Mouse (Mus musculus) T-cell, adult 2 months (primary cell): ENCODE measurements around the gene Nid2.

Experiments
- DNase-seq: peaks from one replicate; pipeline ENCODE4 v3.0.0; 2022; ENCODE audit warnings: low spot score

The Nid2 gene

GRCm38 (mm10) chr14:19785797-19786588 lies 34.9 kb downstream of the Nid2 start:
- no peak for DNase-seq

GRCm38 (mm10) chr14:19788443-19788842 lies 37.4 kb downstream of the Nid2 start:
- no peak for DNase-seq

DNA sequence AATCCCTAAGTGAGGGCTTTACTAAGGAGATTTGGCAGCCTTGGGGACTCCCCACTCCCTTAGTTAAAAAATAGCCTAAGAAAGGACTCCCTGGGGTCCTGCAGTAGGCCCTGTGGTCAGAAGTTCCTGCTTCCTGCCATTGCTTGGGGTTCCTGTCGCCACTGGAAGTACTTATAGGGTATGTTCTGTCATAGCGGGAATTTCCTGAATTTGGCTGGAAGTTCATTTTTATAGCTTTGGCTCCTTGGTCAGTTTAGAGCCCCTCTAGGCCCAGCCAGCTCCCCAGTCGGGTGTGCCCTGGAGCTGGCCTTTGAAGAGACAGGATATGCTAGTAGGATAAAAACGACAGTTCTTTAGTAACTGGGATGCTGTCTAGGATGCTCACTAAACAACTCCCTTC lies 43.8 kb downstream of the Nid2 start:
- no peak for DNase-seq

GRCm38 (mm10) chr14:19796541-19797304 lies 45.7 kb downstream of the Nid2 start:
- DNase-seq, result no peak

- no peak for DNase-seq
Measured at GRCm38 (mm10) chr14:19800485-19800884, 49.4 kb downstream of the Nid2 start.

- no peak for DNase-seq
Measured at GRCm38 (mm10) chr14:19801474-19802215, 50.6 kb downstream of the Nid2 start.

DNA sequence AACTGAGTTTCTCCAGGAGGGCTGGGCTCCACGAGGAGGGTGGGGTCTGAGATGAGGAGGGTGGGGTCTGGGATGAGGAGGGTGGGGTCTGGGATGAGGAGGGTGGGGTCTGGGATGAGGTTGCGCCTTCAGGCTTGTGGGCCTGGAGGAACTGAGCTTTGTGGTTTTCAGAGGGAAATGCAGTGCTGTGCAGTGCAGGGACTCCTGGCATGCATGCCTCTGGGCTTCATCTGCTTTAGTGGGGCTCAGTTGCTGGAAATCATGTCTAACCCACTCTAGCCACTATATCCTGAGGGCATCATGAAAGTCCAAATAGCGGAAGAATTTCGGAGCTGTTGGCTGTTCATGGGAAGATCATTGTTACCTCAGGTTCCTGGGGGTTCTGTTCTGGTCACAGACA lies 52.2 kb downstream of the Nid2 start:
- no peak for DNase-seq

- no peak for DNase-seq
Measured at GRCm38 (mm10) chr14:19803623-19804022, 52.6 kb downstream of the Nid2 start.

DNA sequence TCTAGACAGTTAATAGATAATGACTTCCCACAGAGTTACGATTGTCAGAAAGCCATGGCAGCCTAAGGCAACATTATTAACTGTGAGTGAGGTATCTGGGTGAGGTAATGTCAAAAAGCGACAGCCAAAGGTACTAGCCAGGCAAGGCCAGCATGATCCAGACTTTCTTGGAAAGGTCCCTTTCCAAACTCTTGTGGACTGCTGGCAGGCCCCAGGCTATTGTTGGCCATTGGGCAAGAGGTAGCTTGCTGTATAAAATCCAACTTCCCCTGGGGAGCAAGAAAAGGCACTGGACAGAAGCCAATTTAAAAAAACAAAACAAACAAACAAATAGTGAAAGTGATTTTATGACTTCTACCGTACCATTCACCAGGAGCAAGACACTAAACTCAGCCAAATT lies 56.3 kb downstream of the Nid2 start:
- DNase-seq, result no peak

DNA sequence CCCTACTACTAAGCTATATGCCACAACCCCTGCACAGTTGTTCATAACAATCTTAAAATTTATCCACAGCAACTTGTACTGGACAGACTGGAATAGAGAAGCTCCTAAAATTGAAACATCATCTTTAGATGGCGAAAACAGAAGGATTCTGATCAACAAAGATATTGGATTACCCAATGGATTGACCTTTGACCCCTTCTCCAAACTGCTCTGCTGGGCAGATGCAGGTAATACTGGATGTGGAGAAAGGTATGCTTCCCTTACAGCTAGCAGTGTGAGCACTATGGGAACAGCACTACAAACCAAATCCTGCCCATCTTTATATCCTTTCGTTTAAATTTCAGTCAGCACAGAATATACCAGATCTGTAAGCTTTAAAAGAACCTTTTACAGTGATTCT lies 56.8 kb downstream of the Nid2 start:
- no peak for DNase-seq

DNA sequence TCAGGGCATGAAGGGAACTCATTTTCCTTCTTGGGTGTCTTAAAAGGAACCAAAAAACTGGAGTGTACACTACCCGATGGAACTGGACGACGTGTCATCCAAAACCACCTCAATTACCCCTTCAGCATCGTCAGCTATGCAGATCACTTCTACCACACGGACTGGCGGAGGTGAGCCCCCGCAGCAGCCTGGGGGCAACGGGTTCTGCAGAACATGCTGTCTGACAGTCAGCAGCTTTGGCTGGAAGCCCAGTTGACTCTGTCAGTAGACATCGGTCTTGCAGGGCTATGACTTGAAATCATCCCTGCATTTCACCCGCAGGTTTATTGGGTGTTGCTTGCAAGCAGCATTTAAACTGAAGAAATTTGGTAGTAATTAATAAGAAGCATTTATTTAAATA lies 58.9 kb downstream of the Nid2 start:
- DNase-seq, result no peak

DNA sequence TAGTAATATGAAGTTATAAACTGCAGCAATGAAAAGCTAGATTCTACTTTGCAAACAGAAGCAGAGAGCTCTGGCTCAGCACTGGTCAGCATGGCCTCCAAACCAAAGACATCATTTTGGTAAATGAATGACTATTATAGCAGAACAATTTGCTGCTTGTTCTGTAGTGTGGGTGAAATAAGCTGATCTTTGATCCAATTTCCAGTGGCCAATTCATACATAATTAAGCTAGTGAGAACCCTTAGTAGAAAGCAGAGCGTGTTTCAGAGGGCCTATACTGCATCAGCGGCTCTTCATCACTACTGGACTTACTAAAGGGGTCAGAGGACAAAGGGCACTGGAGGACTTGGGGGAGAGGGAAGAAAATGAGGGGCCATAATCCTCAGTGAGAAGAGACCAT lies 62.0 kb downstream of the Nid2 start:
- DNase-seq, result no peak

- DNase-seq, result peak; percentile 62
Measured at GRCm38 (mm10) chr14:19817949-19818348, 66.9 kb downstream of the Nid2 start.

- DNase-seq, result no peak
Measured at GRCm38 (mm10) chr14:19821686-19822085, 70.6 kb downstream of the Nid2 start.

GRCm38 (mm10) chr14:19823321-19824142 lies 72.5 kb downstream of the Nid2 start, which contains the start of gene Rtraf:
Rtraf (minus strand) TSS chr14:19823824.
- DNase-seq, result peak; percentile 91

- DNase-seq, result no peak
Measured at GRCm38 (mm10) chr14:19825481-19825880, 74.4 kb downstream of the Nid2 start.

GRCm38 (mm10) chr14:19836289-19836688 lies 85.2 kb downstream of the Nid2 start:
- no peak for DNase-seq

DNA sequence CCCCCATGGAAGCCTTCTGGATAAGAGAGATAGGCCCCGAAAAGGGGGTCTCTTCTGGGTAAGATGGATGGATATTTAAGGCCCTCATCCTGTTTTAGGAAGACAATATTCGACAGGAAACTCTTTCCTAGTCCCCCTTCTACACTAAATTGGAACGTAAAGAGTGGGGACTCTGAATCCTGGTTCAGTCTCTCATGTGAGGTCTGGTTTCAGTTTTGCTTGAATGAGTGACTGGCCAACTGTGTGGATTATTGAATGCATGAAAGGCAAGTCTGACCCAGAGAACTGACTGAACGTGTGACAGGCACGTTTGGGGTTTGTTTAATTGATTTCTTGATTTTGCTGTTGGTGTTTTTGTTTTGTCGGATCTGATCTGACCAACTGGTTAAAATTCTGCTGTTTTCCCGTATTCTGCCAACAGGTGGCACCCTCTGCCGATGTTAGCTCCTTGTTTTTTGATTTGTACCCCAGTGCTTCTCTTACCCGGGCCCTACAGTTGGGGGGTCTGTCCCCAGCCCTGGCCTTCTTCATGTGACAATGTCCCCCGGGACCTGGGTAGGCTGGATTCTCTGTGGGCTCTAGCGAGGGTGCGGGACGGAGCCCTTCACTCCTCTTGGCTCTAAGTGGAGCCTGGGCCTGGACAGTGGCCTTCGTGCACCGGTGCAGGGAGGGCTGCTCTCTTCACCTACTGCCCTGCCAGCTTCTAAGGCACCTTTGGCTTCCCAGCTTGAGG lies 88.7 kb downstream of the Nid2 start:
- peak; percentile 57 for DNase-seq

GRCm38 (mm10) chr14:19853471-19853870 lies 102.4 kb downstream of the Nid2 start:
- DNase-seq, result no peak

GRCm38 (mm10) chr14:19858279-19858678 lies 107.2 kb downstream of the Nid2 start:
- no peak for DNase-seq
